Mouse (Mus musculus): Measurements from ENCODE around the gene Tcam1.
"Not testable (repeated sequence)": the region's sequence is repeated elsewhere in the genome, so short reads cannot be mapped to it uniquely, and the experiment has no call there.

Tcam1 gene

GRCm38 (mm10) chr11:106276454-106276853 lies at the start of gene Tcam1:
TSS of gene Tcam1 (plus strand) at chr11:106276672.
- no peak for DNase-seq (ENCODE audit: low read depth, low spot score)

- not testable (repeated sequence) for DNase-seq (ENCODE audit: low read depth, low spot score)
These were observed 42.5 kb upstream of the Tcam1 start for GRCm38 (mm10) chr11:106233978-106234377.

DNA sequence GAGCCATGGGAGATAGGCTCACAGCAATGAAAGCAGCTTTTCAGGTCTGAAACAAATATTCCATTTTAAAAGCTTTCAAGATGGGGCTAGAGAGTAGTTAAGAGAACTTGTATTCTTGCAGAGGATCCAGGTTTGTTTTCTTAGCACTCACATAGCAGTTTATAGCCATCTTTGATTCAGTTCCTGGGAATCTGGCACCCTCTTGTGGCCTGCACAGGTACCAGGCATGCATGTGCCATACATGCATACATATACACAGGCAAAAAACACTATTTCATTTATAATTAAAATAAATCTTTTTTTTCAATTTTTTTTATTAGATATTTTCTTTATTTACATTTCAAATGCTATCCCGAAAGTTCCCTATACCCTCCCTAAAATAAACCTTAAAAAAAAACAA lies 29.6 kb upstream of the Tcam1 start:
- peak; percentile 54 for DNase-seq (ENCODE audit: low read depth, low spot score)

GRCm38 (mm10) chr11:106249326-106249725 lies 27.1 kb upstream of the Tcam1 start:
- no peak for DNase-seq (ENCODE audit: low read depth, low spot score)

GRCm38 (mm10) chr11:106254767-106255166 lies 21.7 kb upstream of the Tcam1 start:
- DNase-seq (ENCODE audit: low read depth, low spot score), result no peak

DNA sequence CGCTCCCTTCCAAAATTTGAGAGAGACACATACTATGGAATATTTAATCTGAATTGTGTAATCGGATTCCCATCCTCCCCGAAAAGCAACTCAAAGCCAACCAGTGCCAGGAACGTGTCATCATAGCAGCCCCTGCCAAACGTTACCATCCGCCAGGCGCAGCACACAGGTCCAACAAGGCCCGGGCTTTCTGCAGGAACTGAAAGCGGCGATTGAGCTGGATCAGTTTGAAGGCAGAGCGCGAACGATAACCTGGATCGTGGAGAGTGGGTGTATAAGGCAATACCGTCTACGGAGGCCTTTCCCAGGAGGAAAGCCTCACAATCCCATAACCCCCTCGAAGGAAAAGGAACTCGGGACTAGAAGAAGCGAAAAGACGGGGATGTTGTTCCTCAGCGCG lies 21.3 kb upstream of the Tcam1 start:
- DNase-seq (ENCODE audit: low read depth, low spot score), result peak; percentile 74

DNA sequence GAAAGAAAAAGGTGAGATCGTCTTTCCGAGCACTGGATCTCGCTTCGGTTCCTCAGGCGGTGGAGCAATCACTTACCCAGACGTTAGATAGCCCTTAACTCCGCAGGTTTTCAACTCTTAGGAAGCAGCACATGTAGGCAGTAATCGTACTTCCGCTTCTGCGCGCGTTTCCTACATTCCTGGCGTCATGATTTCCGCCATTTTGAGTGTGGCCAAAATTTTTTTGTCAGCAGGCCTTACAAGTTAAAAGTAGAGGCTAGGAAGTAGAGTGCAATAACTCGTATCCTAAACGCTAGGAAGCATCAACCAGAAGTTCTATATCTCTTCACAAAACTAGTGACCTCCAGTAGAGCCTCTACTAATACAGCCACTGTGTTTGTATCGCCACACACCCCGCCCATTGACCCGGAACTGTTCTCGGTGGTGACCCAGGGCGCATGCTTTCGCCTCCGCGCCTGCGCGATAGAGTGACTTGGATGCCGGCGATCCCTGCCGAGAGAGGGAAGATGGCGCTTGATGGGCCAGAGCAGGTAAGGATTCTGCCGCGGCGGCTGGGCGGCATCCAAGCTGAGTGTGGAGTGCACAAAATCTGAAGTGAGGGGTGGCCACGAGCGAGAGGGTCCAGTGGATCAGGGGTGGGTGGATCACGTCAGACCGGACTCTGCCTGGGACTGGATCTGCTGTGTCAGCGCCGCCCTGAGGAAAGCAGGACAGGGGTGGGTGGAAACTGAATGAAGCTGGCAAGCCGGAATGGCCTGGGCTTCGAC lies 20.6 kb upstream of the Tcam1 start, which contains the start of the genes Ftsj3 and Psmc5:
TSS of gene Ftsj3 (minus strand) at position 395 of the 767 bp plus-strand sequence.
TSS of gene Psmc5 (plus strand) at position 470 of the 767 bp plus-strand sequence.
- peak; percentile 97 for DNase-seq (ENCODE audit: low read depth, low spot score)

GRCm38 (mm10) chr11:106256775-106257174 lies 19.7 kb upstream of the Tcam1 start:
- DNase-seq (ENCODE audit: low read depth, low spot score), result no peak

- no peak for DNase-seq (ENCODE audit: low read depth, low spot score)
These were observed 15.5 kb upstream of the Tcam1 start for GRCm38 (mm10) chr11:106260826-106261450.

DNA sequence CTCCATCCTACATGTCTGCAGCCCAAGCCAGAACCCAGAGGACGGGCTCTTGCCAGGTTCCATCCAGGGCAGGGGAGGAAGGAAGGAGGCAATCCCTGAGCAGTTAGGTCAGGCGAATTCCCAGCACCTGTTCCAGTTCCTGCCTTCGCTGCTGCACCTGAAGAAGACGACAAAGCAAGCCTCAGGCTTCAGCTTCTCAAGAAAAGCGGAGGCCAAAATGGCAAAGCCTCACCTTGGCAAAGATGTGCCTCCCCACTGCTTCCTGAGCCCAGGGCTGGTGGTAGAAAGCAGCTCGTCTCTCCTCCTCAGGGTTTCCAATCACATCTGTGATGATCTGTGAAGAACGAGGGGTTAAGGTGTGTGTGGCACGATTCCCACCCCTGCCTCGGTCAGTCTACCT lies 12.5 kb upstream of the Tcam1 start:
- no peak for DNase-seq (ENCODE audit: low read depth, low spot score)

DNA sequence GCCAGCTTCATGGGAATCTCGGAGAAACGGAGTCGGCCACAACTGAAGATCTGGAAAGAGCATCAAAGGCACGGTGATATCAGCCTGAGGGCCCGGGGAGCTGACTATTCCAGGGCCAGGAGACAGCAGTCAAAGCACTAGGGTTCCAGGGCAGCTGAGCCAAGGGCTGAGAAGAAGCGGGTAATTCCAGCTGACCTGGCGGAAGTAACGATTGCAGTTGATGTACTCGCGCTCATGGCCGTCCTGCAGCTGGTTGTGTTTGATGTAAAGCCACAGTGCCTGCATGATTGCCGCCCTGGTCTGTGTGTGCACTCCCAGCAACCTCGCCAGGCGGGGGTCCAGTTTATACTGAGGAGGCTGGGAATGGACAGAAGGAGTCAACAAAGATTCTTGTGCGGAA lies 11.5 kb upstream of the Tcam1 start:
- no peak for DNase-seq (ENCODE audit: low read depth, low spot score)

DNA sequence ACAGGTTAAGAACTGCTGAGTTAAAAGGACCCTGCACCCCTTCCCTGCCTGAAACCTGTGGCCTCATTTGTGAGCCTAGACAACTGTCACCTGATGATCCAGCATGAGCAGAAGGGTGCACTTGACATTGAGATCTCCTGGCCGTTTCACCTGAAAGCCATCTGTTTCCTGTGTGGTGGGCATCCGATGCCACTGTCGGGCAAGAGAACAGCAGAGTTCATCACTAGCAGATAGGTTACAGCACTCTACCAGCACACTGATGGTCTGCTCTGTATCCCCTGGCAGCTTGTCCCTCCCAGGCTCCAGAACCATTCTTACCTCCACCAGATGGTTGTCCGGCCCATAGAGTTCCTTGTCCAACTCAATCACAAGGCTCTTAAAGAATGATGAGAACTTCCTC lies 10.9 kb upstream of the Tcam1 start:
- DNase-seq (ENCODE audit: low read depth, low spot score), result no peak

DNA sequence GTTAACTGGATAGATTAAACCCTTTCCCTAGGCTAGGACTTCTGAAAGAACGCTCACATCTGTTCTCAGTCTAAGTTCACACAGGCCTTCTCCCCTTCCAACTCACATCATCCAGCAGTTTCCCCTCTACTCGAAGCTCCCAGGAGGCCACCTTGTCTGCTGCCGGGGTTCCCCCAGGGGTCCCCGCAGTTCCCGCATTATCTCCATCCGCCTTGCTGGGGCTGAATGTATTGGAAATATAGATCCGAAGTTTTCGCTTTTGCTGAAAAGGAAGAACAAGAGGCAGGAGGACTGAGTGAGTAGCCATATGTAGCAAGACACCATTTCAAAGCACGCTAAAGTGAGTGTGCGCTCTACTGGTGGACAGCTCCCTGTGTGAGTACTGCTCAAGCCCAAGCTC lies 10.0 kb upstream of the Tcam1 start:
- no peak for DNase-seq (ENCODE audit: low read depth, low spot score)

- no peak for DNase-seq (ENCODE audit: low read depth, low spot score)
These were observed 9.1 kb upstream of the Tcam1 start for GRCm38 (mm10) chr11:106267311-106267852.

DNA sequence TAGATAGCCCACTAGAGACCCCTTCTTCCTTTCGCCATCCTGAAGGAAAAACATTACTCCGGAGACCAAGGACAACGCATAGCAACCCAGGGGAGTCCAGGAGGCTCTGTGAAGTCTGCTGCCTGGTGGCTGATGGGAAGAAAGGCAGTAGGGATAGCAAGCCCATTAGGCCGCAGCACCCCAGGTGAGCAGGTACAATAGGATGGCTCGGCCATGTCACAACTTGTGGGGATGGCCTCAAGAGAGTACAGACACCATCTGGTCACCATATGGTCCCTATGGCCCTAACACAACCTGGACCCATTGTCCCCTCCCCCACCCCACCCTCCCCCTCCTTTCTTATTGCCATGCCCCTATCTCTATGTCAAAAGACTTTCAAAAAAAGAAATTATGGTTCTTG lies 8.6 kb upstream of the Tcam1 start:
- DNase-seq (ENCODE audit: low read depth, low spot score), result no peak

- DNase-seq (ENCODE audit: low read depth, low spot score), result peak; percentile 77
These were observed 8.0 kb upstream of the Tcam1 start for GRCm38 (mm10) chr11:106268326-106269059.

DNA sequence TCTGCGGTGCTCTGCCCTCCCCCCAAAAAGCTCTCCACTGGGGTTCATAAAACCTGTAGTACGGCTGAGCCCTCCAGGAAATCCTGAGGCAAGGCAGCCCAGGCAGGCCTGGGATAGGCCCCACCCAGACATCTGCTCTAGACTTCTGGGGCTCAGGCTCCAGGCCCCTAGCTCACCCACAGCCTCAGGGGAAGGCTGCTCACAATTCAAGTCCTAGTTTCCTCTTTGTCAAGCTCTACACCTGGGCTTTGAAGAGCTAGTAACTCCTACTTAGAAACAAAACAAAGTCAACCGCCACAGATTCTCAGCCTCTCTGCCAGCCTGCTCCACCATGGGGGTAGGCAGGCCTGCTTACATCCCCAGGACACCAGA lies 7.4 kb upstream of the Tcam1 start:
- DNase-seq (ENCODE audit: low read depth, low spot score), result peak; percentile 56

DNA sequence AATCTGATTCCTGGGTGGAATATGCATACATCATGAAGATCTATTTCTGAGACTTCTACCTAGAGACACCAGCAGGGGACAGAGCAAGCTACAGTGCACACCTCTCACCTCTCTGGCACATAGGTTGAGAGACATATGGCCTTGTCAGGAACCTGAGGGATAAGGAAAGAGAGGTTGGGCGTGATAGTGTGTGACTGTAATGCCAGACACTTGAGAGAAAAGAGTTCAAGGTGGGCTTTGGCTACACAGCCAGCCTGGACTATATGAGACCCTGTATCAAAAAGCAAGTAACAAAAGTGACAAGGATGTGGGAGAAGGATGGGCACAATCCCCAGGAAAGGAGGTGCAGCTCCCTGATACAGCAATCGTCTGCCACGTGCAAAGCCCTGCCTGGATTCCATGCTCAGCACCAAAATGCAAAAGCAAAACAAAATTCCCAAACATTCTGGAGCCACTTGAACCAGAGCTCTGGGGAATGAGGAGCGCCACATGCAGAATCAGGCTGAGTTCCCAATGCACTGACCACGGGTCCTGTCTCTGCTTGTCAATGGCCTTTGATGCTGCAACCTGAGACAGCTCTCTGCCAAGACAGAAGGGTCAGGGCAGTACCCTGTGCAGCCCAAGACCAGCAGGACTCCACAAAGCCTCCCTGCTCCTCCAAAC lies 5.2 kb upstream of the Tcam1 start:
- peak; percentile 19 for DNase-seq (ENCODE audit: low read depth, low spot score)

- DNase-seq (ENCODE audit: low read depth, low spot score), result peak; percentile 45
These were observed 4.5 kb upstream of the Tcam1 start for GRCm38 (mm10) chr11:106271794-106272643.

GRCm38 (mm10) chr11:106272644-106273310 lies 3.7 kb upstream of the Tcam1 start, which contains the start of gene Smarcd2:
TSS of gene Smarcd2 (minus strand) at chr11:106272972.
- DNase-seq (ENCODE audit: low read depth, low spot score), result peak; percentile 98

Data from 3T3-L1 (cell line).